Mouse (Mus musculus) effector memory CD4-positive, alpha-beta T cell, adult 7 months (primary cell): ENCODE data around the gene Adam19. TPM values are rescaled to one million over a fixed set of nuclear protein-coding genes. Genes with fewer than 3 reads are reported as not detected.

Experiments used
- polyA plus RNA-seq: library from polyadenylated mRNA; unstranded; fragments of 100-300 nt; shearing (Covaris generic); gene quantifications from one replicate; pipeline ENCODE4 v1.2.1, GENCODE M21; 2017

The Adam19 gene
- 21.2 TPM for polyA plus RNA-seq

GRCm38 (mm10) chr11:46055896-46056769 is at the start of gene Adam19:
Adam19 (plus strand) TSS chr11:46055992.

GRCm38 (mm10) chr11:46052105-46052659 is 3.6 kb upstream of the Adam19 start, which contains the start of gene Gm12166:
Gm12166 (minus strand) TSS chr11:46052321.

GRCm38 (mm10) chr11:46165866-46166585 is 110.2 kb downstream of the Adam19 start, which contains the start of gene Nipal4:
Nipal4 (minus strand) TSS chr11:46166508.

Other genes starting within 250 kb of the Adam19 start
- gene Clint1, start 203.9 kb upstream of the Adam19 start, polyA plus RNA-seq: 343 TPM
- gene Lsm11, start 111.1 kb upstream of the Adam19 start, polyA plus RNA-seq: 7.9 TPM
- 6.8 TPM for gene Thg1l, start 100.5 kb upstream of the Adam19 start, polyA plus RNA-seq
- not detected for gene Sox30, start 75.7 kb upstream of the Adam19 start, polyA plus RNA-seq
- 9.3 TPM for gene Gm12166, start 3.7 kb upstream of the Adam19 start, polyA plus RNA-seq
- gene Nipal4, start 110.5 kb downstream of the Adam19 start, polyA plus RNA-seq: 0.15 TPM
- 1.3 TPM for gene Fndc9, start 179.5 kb downstream of the Adam19 start, polyA plus RNA-seq